Mouse (Mus musculus): Measurements from ENCODE around the gene Shb. TPM values are rescaled to one million over a fixed set of nuclear protein-coding genes. Genes with fewer than 3 reads are reported as not detected.

The Shb gene
- total and polyA plus RNA-seq, 2 experiments from 2014 or later = 8.6 to 32.6 TPM

DNA sequence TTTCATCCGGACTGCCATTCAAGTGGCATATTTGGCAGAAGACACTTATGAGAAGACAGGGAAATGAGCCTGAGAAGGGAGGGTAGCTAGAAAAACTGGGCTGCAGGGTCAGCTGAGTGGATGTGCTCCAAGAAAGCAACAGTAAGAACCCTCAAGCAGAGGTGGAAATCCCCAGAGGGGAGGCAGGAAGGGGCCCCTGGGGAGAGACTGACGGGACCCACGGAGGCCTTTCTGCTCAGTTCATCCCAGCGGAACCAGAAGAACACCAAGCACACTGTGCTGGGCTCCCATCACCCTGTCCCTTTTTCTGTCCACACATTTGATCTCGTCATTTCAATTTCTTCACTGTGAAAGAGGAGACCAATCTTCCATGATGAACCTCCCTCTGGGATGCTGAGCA lies 33.9 kb downstream of the Shb start:
- ATAC-seq = no peak
- DNase-seq = no peak
- no peaks in the 10 kb centered on the region for H3K27me3 ChIP-seq (ENCODE audit: insufficient read depth, low read length)
- peaks cover 12% of the 10 kb centered on the region for H3K4me1 ChIP-seq (ENCODE audit: insufficient read depth)
- 56% methylated on average over 5 of the region's 5 CpGs for WGBS
- no peaks in the 10 kb centered on the region for H3K9me3 ChIP-seq (ENCODE audit: low read length)
- no peak for TF ChIP-seq CTCF (IDR thresholded peaks at IDR 0.05; ENCODE audit: low read depth)
- no peaks in the 10 kb centered on the region for H3K36me3 ChIP-seq (ENCODE audit: insufficient read depth)
- H3K4me2 ChIP-seq (ENCODE audit: low read depth) = no peak overlapping the region
- H3K9ac ChIP-seq = no peak overlapping the region
- H3K4me3 ChIP-seq (ENCODE audit: low read depth, low read length) = no peak overlapping the region
- no peak overlapping the region for H3K27ac ChIP-seq (ENCODE audit: low read depth, low read length)

DNA sequence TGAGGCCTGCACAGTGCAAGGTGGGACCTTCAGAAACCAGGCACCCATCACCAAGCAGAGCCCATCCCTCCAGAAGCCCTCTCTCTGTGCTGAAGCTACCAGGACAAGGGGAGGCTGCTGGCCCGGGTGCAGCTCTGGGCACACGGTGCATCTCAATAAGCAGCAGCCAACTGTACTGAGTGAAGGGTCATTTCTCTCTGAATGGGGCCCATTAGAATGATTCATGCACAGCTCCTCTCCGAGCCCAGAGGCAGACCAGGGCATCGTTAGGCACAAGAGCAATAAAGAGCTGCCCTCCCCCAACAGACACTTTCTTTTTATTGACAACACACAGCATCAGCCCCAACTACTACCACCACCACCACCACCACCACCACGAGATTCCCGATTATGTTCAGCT lies 35.0 kb downstream of the Shb start:
- DNase-seq = no peak
- Histone ChIP-seq H3K4me3 (ENCODE audit: low read depth, low read length) (no peak overlapping the region), H3K9ac (no peak overlapping the region), H3K27me3 (ENCODE audit: insufficient read depth, low read length) (no peaks in the 10 kb centered on the region), H3K9me3 (ENCODE audit: low read length) (no peaks in the 10 kb centered on the region), H3K27ac (ENCODE audit: low read depth, low read length) (no peak overlapping the region), H3K36me3 (ENCODE audit: insufficient read depth) (no peaks in the 10 kb centered on the region), H3K4me2 (ENCODE audit: low read depth) (no peak overlapping the region), H3K4me1 (ENCODE audit: insufficient read depth) (peaks cover 20% of the 10 kb centered on the region)
- no peak for TF ChIP-seq CTCF (IDR thresholded peaks at IDR 0.05; ENCODE audit: low read depth)
- ATAC-seq = no peak
- 32% methylated on average over 6 of the region's 6 CpGs for WGBS

DNA sequence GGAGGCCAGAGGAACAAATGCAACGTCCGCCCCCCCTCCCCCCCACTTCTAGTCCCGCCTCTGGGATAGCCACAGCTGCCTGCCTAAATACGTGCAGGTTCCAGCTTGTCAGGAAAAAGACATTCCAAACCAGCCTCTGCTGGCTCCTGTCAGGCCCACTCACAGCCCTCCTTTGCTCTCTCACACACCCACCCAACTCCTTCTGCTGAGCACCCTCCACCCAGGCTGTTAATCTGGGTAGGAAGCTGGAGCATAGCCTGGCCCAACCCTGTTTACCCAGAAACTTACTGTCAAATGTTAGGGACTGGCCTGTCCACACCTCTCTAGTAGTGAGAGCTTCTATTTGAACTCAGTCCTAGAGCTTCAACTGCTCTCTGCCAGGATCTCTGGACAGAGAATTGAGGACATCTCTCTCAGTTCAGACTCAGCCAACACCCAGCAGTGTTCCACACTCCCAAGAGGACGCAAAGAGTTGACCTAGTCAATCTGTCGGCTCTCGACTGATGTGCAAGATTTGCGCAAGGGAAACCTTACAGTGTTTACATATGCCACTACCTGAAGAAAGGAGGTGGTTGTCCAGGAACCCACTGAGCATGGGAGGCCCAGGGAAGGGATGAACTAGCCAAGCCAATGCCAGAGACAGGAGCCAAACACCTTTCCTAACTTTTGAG lies 36.6 kb downstream of the Shb start:
- H3K27me3 ChIP-seq (ENCODE audit: insufficient read depth, low read length) = no peaks in the 10 kb centered on the region
- no peak for ATAC-seq
- DNase-seq = no peak
- no peak for TF ChIP-seq CTCF (IDR thresholded peaks at IDR 0.05; ENCODE audit: low read depth)
- H3K9me3 ChIP-seq (ENCODE audit: low read length) = no peaks in the 10 kb centered on the region
- no peak overlapping the region for H3K4me2 ChIP-seq (ENCODE audit: low read depth)
- H3K27ac ChIP-seq (ENCODE audit: low read depth, low read length) = no peak overlapping the region
- H3K36me3 ChIP-seq (ENCODE audit: insufficient read depth) = no peaks in the 10 kb centered on the region
- no peak overlapping the region for H3K4me3 ChIP-seq (ENCODE audit: low read depth, low read length)
- H3K4me1 ChIP-seq (ENCODE audit: insufficient read depth) = peaks cover 20% of the 10 kb centered on the region
- 70% methylated on average over 8 of the region's 8 CpGs for WGBS
- no peak overlapping the region for H3K9ac ChIP-seq

DNA sequence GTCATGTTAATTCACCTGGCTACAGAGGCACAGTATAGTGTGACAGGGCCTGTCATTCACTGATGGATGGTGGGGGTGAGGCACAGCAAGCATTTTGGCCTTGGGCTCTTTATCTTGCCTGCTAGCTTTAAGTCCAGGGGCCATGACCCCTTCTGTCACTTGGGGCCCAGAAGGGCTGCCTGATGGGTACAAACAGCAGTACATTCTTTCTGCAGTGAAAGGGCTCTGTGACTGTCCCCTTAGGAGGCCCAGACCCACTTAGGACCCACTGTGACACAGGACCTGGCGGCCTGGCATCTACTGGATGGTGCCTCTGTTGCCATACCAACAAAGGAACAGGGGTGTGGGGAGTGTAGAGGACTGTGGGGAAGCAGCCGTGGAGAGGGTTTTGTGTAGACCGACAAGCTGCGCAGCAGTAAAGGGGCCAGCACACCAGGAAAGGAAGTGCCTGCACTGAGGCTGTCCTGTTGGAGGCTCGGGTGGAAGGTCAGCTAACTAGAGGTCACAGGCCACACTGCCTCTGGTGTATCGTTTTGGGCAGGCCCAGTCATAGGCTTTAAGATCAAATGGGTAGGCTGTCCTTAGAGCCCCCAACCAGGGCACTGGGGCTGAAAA lies 38.4 kb downstream of the Shb start:
- no peak for TF ChIP-seq CTCF (IDR thresholded peaks at IDR 0.05; ENCODE audit: low read depth)
- no peaks in the 10 kb centered on the region for H3K36me3 ChIP-seq (ENCODE audit: insufficient read depth)
- no peak overlapping the region; the same call in 1 of the 2 replicates for H3K9ac ChIP-seq
- ATAC-seq (peak; percentile 14; the same call in 1 of the 2 replicates), DNase-seq (no peak)
- WGBS = 32% methylated on average over 6 of the region's 6 CpGs
- no peaks in the 10 kb centered on the region for H3K9me3 ChIP-seq (ENCODE audit: low read length)
- H3K4me1 ChIP-seq (ENCODE audit: insufficient read depth) = peaks cover 37% of the 10 kb centered on the region
- H3K4me3 ChIP-seq (ENCODE audit: low read depth, low read length) = no peak overlapping the region
- no peaks in the 10 kb centered on the region for H3K27me3 ChIP-seq (ENCODE audit: insufficient read depth, low read length)
- no peak overlapping the region for H3K27ac ChIP-seq (ENCODE audit: low read depth, low read length)
- H3K4me2 ChIP-seq (ENCODE audit: low read depth) = no peak overlapping the region

DNA sequence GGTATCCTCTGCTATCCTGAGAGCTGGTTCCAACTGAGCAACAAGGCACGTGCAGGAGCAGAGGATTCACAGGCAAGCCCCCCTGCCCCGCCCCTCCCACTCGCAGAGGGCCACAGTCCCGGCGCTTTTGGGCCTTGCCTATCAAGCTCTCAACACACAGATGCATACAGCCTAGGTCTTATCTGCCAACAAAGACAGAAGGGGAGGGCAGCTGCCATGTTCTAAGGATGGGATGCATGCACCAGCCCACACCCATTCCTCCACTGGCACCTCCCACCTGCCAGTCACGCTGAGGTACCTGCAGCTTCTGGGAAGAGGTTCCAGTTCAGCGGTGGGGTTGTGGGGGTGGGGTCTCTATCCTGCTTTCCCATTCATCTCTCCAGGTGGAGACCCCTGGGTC lies 39.2 kb downstream of the Shb start:
- Histone ChIP-seq H3K27me3 (ENCODE audit: insufficient read depth, low read length) (no peaks in the 10 kb centered on the region), H3K27ac (ENCODE audit: low read depth, low read length) (0 out of 2 replicates have a peak overlapping the region, but pooled peaks have one; percentile 9), H3K4me1 (ENCODE audit: insufficient read depth) (peaks cover 38% of the 10 kb centered on the region), H3K36me3 (ENCODE audit: insufficient read depth) (no peaks in the 10 kb centered on the region; the same call in 1 of the 2 replicates), H3K4me3 (ENCODE audit: low read depth, low read length) (no peak overlapping the region), H3K9ac (no peak overlapping the region), H3K9me3 (ENCODE audit: low read length) (no peaks in the 10 kb centered on the region), H3K4me2 (ENCODE audit: low read depth) (no peak overlapping the region)
- ATAC-seq (no peak), DNase-seq (no peak)
- 27% methylated on average over 7 of the region's 7 CpGs for WGBS
- TF ChIP-seq CTCF (IDR thresholded peaks at IDR 0.05; ENCODE audit: low read depth) = no peak

DNA sequence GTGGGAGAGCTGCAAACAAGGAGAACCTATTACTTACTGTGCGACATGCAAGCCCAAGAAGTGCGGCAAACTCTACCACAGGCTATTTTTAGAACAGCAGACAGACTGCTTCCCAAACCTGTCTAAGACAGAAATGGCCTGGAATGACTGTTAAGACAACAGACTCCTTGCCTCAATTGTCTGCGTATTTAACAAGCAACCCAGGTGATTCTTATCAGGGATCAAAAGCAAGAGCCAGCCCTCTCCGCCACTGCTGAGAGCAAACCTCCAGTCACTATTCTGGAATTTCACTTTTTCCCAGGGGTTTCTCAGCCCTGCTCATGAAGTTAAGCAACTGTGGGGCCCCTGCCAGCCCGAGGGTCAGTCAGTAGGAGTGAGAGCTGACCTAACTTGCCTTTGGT lies 39.6 kb downstream of the Shb start:
- no peaks in the 10 kb centered on the region for H3K9me3 ChIP-seq (ENCODE audit: low read length)
- H3K36me3 ChIP-seq (ENCODE audit: insufficient read depth) = no peaks in the 10 kb centered on the region; the same call in 1 of the 2 replicates
- no peak overlapping the region for H3K4me3 ChIP-seq (ENCODE audit: low read depth, low read length)
- peaks cover 35% of the 10 kb centered on the region for H3K4me1 ChIP-seq (ENCODE audit: insufficient read depth)
- H3K27me3 ChIP-seq (ENCODE audit: insufficient read depth, low read length) = no peaks in the 10 kb centered on the region
- no peak overlapping the region for H3K9ac ChIP-seq
- H3K27ac ChIP-seq (ENCODE audit: low read depth, low read length) = peak overlapping the region; percentile 29; the same call in 1 of the 2 replicates
- no peak for DNase-seq
- ATAC-seq = no peak
- 49% methylated on average over 5 of the region's 5 CpGs for WGBS
- TF ChIP-seq CTCF (IDR thresholded peaks at IDR 0.05; ENCODE audit: low read depth) = no peak
- H3K4me2 ChIP-seq (ENCODE audit: low read depth) = no peak overlapping the region

All from forebrain, postnatal 0 days (tissue).